Mouse (Mus musculus): ENCODE results near the gene Slc15a2.

Slc15a2 gene

GRCm38 (mm10) chr16:36751979-36752378, 32.8 kb downstream of the Slc15a2 start:
- no peak for DNase-seq

- no peak for DNase-seq
Observed at GRCm38 (mm10) chr16:36747767-36748166, 37.0 kb downstream of the Slc15a2 start.

GRCm38 (mm10) chr16:36747068-36747467, 37.7 kb downstream of the Slc15a2 start:
- no peak for DNase-seq

GRCm38 (mm10) chr16:36743580-36743979, 41.2 kb downstream of the Slc15a2 start:
- DNase-seq, result no peak

- no peak for DNase-seq
Observed at GRCm38 (mm10) chr16:36739404-36739930, 45.3 kb downstream of the Slc15a2 start.

- DNase-seq, result no peak
Observed at GRCm38 (mm10) chr16:36735421-36735820, 49.3 kb downstream of the Slc15a2 start.

- DNase-seq, result no peak
Observed at GRCm38 (mm10) chr16:36733827-36734226, 50.9 kb downstream of the Slc15a2 start.

GRCm38 (mm10) chr16:36732572-36732971, 52.2 kb downstream of the Slc15a2 start:
- DNase-seq, result no peak

GRCm38 (mm10) chr16:36728959-36729358, 55.8 kb downstream of the Slc15a2 start:
- DNase-seq, result no peak

- DNase-seq, result no peak
Observed at GRCm38 (mm10) chr16:36723880-36724443, 60.8 kb downstream of the Slc15a2 start.

GRCm38 (mm10) chr16:36722739-36723138, 62.0 kb downstream of the Slc15a2 start:
- no peak for DNase-seq

GRCm38 (mm10) chr16:36720194-36721055, 64.3 kb downstream of the Slc15a2 start:
- no peak for DNase-seq

- no peak for DNase-seq
Observed at GRCm38 (mm10) chr16:36718637-36719036, 66.1 kb downstream of the Slc15a2 start.

GRCm38 (mm10) chr16:36717481-36717880, 67.3 kb downstream of the Slc15a2 start:
- no peak for DNase-seq

GRCm38 (mm10) chr16:36711760-36712159, 73.0 kb downstream of the Slc15a2 start:
- DNase-seq, result no peak

- no peak for DNase-seq
Observed at GRCm38 (mm10) chr16:36710794-36711193, 74.0 kb downstream of the Slc15a2 start.

GRCm38 (mm10) chr16:36709405-36709804, 75.4 kb downstream of the Slc15a2 start:
- no peak for DNase-seq

GRCm38 (mm10) chr16:36708751-36709150, 76.0 kb downstream of the Slc15a2 start:
- no peak for DNase-seq

- peak; percentile 5 for DNase-seq
Observed at GRCm38 (mm10) chr16:36707702-36708423, 76.9 kb downstream of the Slc15a2 start.

GRCm38 (mm10) chr16:36700484-36700883, 84.3 kb downstream of the Slc15a2 start:
- no peak for DNase-seq

All from cerebellum, adult 9-10 months (tissue).